In genomic region chr1:97662324-97662723, GRCm38 (mm10) we compare ENCODE assay signal across 8 mouse cellular contexts. TPM values are rescaled to one million over a fixed set of nuclear protein-coding genes. Genes with fewer than 3 reads are reported as not detected.
A peak's percentile ranks its signal among the peaks of the same experiment; 100 is the strongest.
DNase-seq lines count a peak whose midpoint lies in the region; ATAC-seq lines count a peak whose summit lies in the region.

No protein-coding gene starts in this region.

- H3K9me3 ChIP-seq in neural tube, embryonic 11.5 days (ENCODE audit: control insufficient read depth, low read length) = no peaks in the 10 kb centered on the region
- H3K9me3 ChIP-seq in embryonic facial prominence, embryonic 11.5 days (replicated peaks; ENCODE audit: control insufficient read depth, low read length) = no peaks in the 10 kb centered on the region
- H3K9me3 ChIP-seq in intestine, embryonic 14.5 days (ENCODE audit: control insufficient read depth, low read length) = no peaks in the 10 kb centered on the region
- H3K9me3 ChIP-seq in midbrain, embryonic 10.5 days (replicated peaks) = no peaks in the 10 kb centered on the region

- 0 out of 2 replicates have a peak, but pooled peaks cover 3% of the 10 kb centered on the region for H3K4me1 ChIP-seq in neural tube, embryonic 11.5 days (ENCODE audit: control insufficient read depth, insufficient read depth, low read length)
- H3K4me1 ChIP-seq in embryonic facial prominence, embryonic 11.5 days (ENCODE audit: control insufficient read depth, insufficient read depth, low read length) = no peaks in the 10 kb centered on the region
- H3K4me1 ChIP-seq in intestine, embryonic 14.5 days (replicated peaks; ENCODE audit: control insufficient read depth, insufficient read depth, low read length) = peaks cover 9% of the 10 kb centered on the region; the same call in 1 of the 2 replicates
- peaks cover 35% of the 10 kb centered on the region for H3K4me1 ChIP-seq in midbrain, embryonic 10.5 days

- H3K27ac ChIP-seq in neural tube, embryonic 11.5 days (ENCODE audit: low read depth, low read length) = no peak overlapping the region; the same call in 1 of the 2 replicates
- no peak overlapping the region for H3K27ac ChIP-seq in embryonic facial prominence, embryonic 11.5 days (replicated peaks; ENCODE audit: low read depth, low read length)
- H3K27ac ChIP-seq in intestine, embryonic 14.5 days (ENCODE audit: low read depth) = peak overlapping the region; percentile 80; the same call in 1 of the 2 replicates
- peak overlapping the region; percentile 98 for H3K27ac ChIP-seq in midbrain, embryonic 10.5 days (replicated peaks)

- peak; percentile 15 for DNase-seq in neural tube, embryonic 11.5 days (ENCODE audit: low spot score)
- DNase-seq in neural tube, embryonic 10.5 days (ENCODE audit: extremely low spot score, low spot score) = no peak
- peak; percentile 23 for DNase-seq in embryonic facial prominence, embryonic 11.5 days (ENCODE audit: low spot score)
- DNase-seq in intestine, embryonic 14.5 days (ENCODE audit: low spot score) = no peak
- peak; percentile 17 for DNase-seq in midbrain, embryonic 10.5 days (ENCODE audit: low spot score)
- DNase-seq in gastrocnemius, adult 18-20 months (ENCODE audit: low spot score) = no peak
- no peak for DNase-seq in right cerebral cortex, postnatal 10 days (ENCODE audit: low spot score in 2 of 2)
- no peak for DNase-seq in kidney, adult 11 months

- ATAC-seq in neural tube, embryonic 11.5 days (ENCODE audit: insufficient read depth, low FRiP score, low TSS enrichment) = no peak
- no peak for ATAC-seq in embryonic facial prominence, embryonic 11.5 days (replicated peaks; ENCODE audit: insufficient number of reproducible peaks, low FRiP score, low TSS enrichment, low read depth)
- peak; percentile 17; the same call in 1 of the 2 replicates for ATAC-seq in intestine, embryonic 14.5 days (replicated peaks; ENCODE audit: low FRiP score, low TSS enrichment, low read depth)

- 22% methylated on average over 7 of the region's 7 CpGs for WGBS in neural tube, embryonic 11.5 days
- 25% methylated on average over 7 of the region's 7 CpGs for WGBS in embryonic facial prominence, embryonic 11.5 days
- 15% methylated on average over 7 of the region's 7 CpGs for WGBS in intestine, embryonic 14.5 days
- 16% methylated on average over 7 of the region's 7 CpGs for WGBS in midbrain, embryonic 10.5 days

- peak overlapping the region; percentile 69 for H3K4me2 ChIP-seq in neural tube, embryonic 11.5 days (ENCODE audit: low read depth)
- H3K4me2 ChIP-seq in embryonic facial prominence, embryonic 11.5 days (ENCODE audit: low read depth, low read length) = peak overlapping the region; percentile 90
- H3K4me2 ChIP-seq in intestine, embryonic 14.5 days (ENCODE audit: low read length) = peak overlapping the region; percentile 77

- peak overlapping the region; percentile 86 for H3K4me3 ChIP-seq in neural tube, embryonic 11.5 days (ENCODE audit: low read depth, low read length)
- H3K4me3 ChIP-seq in embryonic facial prominence, embryonic 11.5 days (ENCODE audit: low read depth, low read length) = peak overlapping the region; percentile 89
- peak overlapping the region; percentile 78 for H3K4me3 ChIP-seq in intestine, embryonic 14.5 days (ENCODE audit: low read depth, low read length)
- H3K4me3 ChIP-seq in midbrain, embryonic 10.5 days = peak overlapping the region; percentile 93

- H3K27me3 ChIP-seq in neural tube, embryonic 11.5 days (ENCODE audit: control insufficient read depth, insufficient read depth, low read length) = no peaks in the 10 kb centered on the region
- H3K27me3 ChIP-seq in embryonic facial prominence, embryonic 11.5 days (ENCODE audit: control insufficient read depth, insufficient read depth, low read length) = no peaks in the 10 kb centered on the region
- no peaks in the 10 kb centered on the region for H3K27me3 ChIP-seq in intestine, embryonic 14.5 days (replicated peaks; ENCODE audit: control insufficient read depth, insufficient read depth, low read length)
- peaks cover 14% of the 10 kb centered on the region for H3K27me3 ChIP-seq in midbrain, embryonic 10.5 days (ENCODE audit: low read depth, poor library complexity, severe bottlenecking)

- H3K36me3 ChIP-seq in neural tube, embryonic 11.5 days (ENCODE audit: control insufficient read depth, insufficient read depth, low read length) = no peaks in the 10 kb centered on the region
- H3K36me3 ChIP-seq in embryonic facial prominence, embryonic 11.5 days (replicated peaks; ENCODE audit: control insufficient read depth, insufficient read depth, low read depth, low read length) = no peaks in the 10 kb centered on the region
- no peaks in the 10 kb centered on the region for H3K36me3 ChIP-seq in intestine, embryonic 14.5 days (ENCODE audit: control insufficient read depth, insufficient read depth, low read length)
- H3K36me3 ChIP-seq in midbrain, embryonic 10.5 days = no peaks in the 10 kb centered on the region

- H3K9ac ChIP-seq in neural tube, embryonic 11.5 days (ENCODE audit: low read length) = peak overlapping the region; percentile 91
- peak overlapping the region; percentile 83 for H3K9ac ChIP-seq in embryonic facial prominence, embryonic 11.5 days (replicated peaks; ENCODE audit: low read length)
- H3K9ac ChIP-seq in intestine, embryonic 14.5 days (ENCODE audit: low read length) = peak overlapping the region; percentile 77

RNA-seq across cellular contexts. Expression of gene D1Ertd622e, which starts 0.5 kb away (rescaled TPM):
- 29.9 and 33.6 TPM in 2 replicates for polyA plus RNA-seq in neural tube, embryonic 11.5 days (2014; fragmentation: Nextera tagmentation; extraction: Ambion mirVana)
- 25.2 and 28.4 TPM in 2 replicates for polyA plus RNA-seq in embryonic facial prominence, embryonic 11.5 days (2014; fragmentation: Nextera tagmentation; extraction: Ambion mirVana)
- 19.6 and 19.8 TPM in 2 replicates for polyA plus RNA-seq in intestine, embryonic 14.5 days (2014; fragmentation: Nextera tagmentation; extraction: Ambion mirVana)
- polyA plus RNA-seq in midbrain, embryonic 10.5 days (2016; fragmentation: Nextera tagmentation; extraction: Ambion mirVana) = 39.0 and 39.8 TPM in 2 replicates
- 10 to 100 TPM; 13.2 to 16.2 TPM for total RNA-seq in gastrocnemius, adult 18-20 months (2021)

Comparison
In these comparisons a context has a peak if more than half of its experiments do, and no peak if none do; other contexts are left out.
1. DNase-seq: peak in neural tube, embryonic 11.5 days (single experiment), embryonic facial prominence, embryonic 11.5 days (single experiment) and midbrain, embryonic 10.5 days (single experiment); none in neural tube, embryonic 10.5 days (single experiment), intestine, embryonic 14.5 days (single experiment), gastrocnemius, adult 18-20 months (single experiment), right cerebral cortex, postnatal 10 days (0 of 2) and kidney, adult 11 months (single experiment).
2. H3K27ac ChIP-seq: peak in intestine, embryonic 14.5 days (single experiment) and midbrain, embryonic 10.5 days (single experiment); none in neural tube, embryonic 11.5 days (single experiment) and embryonic facial prominence, embryonic 11.5 days (single experiment).
3. Peak in every context shown above with its lines, with median percentiles within 50 percentile points of each other: H3K4me2 ChIP-seq, H3K4me3 ChIP-seq and H3K9ac ChIP-seq.